Mouse (Mus musculus): ENCODE results near the gene Cdhr3.

DNA sequence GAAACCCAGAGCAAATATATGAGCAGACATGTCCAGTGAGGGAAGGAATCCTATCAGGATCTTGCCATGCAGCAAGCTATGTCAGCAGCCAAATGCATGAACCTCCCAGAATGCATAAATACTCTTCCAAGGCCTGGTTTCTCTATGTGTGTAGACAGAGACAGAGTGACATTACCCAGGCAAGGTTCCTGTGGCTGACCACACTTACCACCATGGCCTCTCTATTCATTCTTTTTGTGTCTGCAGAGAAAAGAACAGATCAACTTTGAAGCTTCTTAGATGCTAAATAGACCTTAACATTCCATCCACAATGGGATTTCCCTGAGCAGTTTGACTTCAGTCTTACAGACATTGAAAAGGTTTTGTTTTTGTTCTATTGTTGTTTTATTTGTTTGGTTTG, 54.0 kb downstream of the Cdhr3 start:
- TF ChIP-seq CTCF (conservative IDR thresholded peaks at IDR 0.05; ENCODE audit: insufficient read depth, insufficient read length, low read depth, low read length) (no peak), POLR2A (IDR thresholded peaks at IDR 0.05; ENCODE audit: low read depth, low read length) (no peak)

All from kidney, adult 2 months (tissue).